Mouse (Mus musculus): Measurements from ENCODE around the gene Aplp2. TPM values are rescaled to one million over a fixed set of nuclear protein-coding genes. Genes with fewer than 3 reads are reported as not detected.

Aplp2 gene
- polyA plus RNA-seq, 1 experiment: 147 TPM

DNA sequence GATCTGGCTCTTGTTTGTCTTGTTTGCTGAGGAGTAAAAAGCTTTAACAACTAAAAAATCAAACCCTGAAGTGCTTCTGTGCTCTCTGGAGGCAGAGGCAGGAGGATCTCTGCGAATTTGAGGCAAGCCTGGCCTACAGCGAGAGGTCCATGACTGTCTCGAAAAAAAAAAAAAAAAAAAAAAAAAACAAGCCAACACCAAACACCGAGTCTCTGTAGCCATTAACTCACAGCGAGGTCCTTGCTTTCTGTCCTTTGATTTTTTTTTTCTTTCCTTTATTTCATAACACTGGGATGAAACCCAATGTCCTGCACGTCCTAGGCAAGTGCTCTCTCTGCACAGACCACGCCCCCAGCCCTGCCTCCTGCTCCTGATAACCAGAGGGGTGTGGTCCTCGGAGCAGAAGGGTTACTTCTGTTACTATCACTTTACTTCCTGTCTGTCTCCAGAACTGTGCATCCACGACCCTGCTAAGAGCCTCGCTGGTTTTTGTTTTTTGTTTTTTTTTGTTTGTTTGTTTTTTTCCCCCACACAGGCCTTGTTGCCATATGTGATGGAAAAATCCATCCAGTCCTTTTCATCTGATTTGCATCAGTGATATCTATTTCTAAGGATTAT, 40.7 kb upstream of the Aplp2 start:
- WGBS: 31% methylated on average over 10 of the region's 10 CpGs
- no peak overlapping the region for H3K27ac ChIP-seq (ENCODE audit: insufficient read depth, low read depth, low read length)
- H3K36me3 ChIP-seq (ENCODE audit: control insufficient read depth, insufficient read depth, low read length): no peaks in the 10 kb centered on the region
- H3K4me1 ChIP-seq (ENCODE audit: control insufficient read depth, insufficient read depth, insufficient read length, low read length): peaks cover 19% of the 10 kb centered on the region; the same call in 1 of the 2 replicates
- no peak overlapping the region for H3K4me3 ChIP-seq (ENCODE audit: low read depth, low read length)
- H3K27me3 ChIP-seq (ENCODE audit: control insufficient read depth, insufficient read depth, low read length): no peaks in the 10 kb centered on the region
- no peak for TF ChIP-seq POLR2A (IDR thresholded peaks at IDR 0.05; ENCODE audit: low read depth, low read length)
- no peak for TF ChIP-seq CTCF (IDR thresholded peaks at IDR 0.05; ENCODE audit: extremely low read depth, insufficient read length, insufficient replicate concordance, low read depth, low read length)

DNA sequence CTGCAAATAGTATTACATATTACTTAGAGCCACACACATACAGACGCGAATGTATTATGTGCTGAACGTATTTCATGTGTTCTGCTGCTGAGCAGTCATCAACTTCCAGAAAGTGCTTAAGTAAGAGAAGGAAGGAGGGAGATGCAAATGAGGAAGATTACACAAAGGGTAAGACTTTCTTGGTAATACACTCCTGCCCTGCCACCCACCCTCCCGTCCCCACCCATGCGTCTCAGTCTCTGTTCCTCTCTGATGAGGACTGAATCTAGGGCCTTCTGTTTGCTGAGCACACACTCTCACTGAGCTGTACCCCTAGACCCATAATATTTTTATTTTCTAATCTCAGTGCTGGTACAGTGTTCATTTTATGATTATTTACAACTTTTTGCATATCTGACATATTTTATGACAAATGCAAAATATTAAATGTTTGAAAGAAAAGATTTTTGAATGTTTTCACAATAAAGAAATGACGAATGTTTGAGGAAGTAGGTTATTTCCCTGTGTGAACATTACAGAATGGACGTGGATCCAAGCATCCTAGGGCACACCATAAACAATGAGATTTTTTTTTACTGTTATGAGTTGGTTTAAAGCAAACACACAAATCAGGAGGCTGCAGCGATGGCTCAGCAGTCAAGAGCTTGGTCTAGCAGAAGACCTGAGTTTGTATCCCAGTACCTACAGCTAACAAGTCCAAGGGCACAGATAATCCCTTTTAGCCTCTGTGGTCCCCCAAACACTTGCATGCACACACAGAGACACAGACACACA, 36.0 kb upstream of the Aplp2 start:
- Histone ChIP-seq H3K27ac (ENCODE audit: insufficient read depth, low read depth, low read length) (no peak overlapping the region), H3K4me1 (ENCODE audit: control insufficient read depth, insufficient read depth, insufficient read length, low read length) (peaks cover 3% of the 10 kb centered on the region; the same call in 1 of the 2 replicates), H3K4me3 (ENCODE audit: low read depth, low read length) (no peak overlapping the region), H3K27me3 (ENCODE audit: control insufficient read depth, insufficient read depth, low read length) (no peaks in the 10 kb centered on the region), H3K36me3 (ENCODE audit: control insufficient read depth, insufficient read depth, low read length) (no peaks in the 10 kb centered on the region)
- TF ChIP-seq POLR2A (IDR thresholded peaks at IDR 0.05; ENCODE audit: low read depth, low read length) (no peak), CTCF (IDR thresholded peaks at IDR 0.05; ENCODE audit: extremely low read depth, insufficient read length, insufficient replicate concordance, low read depth, low read length) (no peak)
- WGBS: 72% methylated on average over 8 of the region's 8 CpGs

DNA sequence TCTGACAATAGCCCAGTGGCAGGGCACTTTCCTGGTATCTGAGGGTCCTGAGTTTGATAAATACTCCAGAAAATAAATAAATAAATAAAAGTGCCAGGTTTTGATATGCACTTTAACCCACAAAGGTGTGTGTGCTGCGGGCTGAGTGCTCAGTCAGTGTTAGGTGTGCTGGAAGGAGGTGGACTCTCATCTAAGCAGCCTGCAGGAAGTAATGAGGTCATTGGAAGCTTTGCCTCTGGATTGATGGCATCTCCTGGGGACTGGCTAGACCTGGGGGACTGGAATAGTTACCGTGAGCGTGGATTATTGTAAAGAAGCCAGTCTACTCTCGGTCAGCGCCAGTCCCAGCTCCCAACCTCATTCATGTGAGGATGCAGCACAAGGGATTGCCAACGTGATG, 34.8 kb upstream of the Aplp2 start:
- Histone ChIP-seq H3K27ac (ENCODE audit: insufficient read depth, low read depth, low read length) (no peak overlapping the region), H3K36me3 (ENCODE audit: control insufficient read depth, insufficient read depth, low read length) (no peaks in the 10 kb centered on the region), H3K4me1 (ENCODE audit: control insufficient read depth, insufficient read depth, insufficient read length, low read length) (no peaks in the 10 kb centered on the region), H3K27me3 (ENCODE audit: control insufficient read depth, insufficient read depth, low read length) (no peaks in the 10 kb centered on the region), H3K4me3 (ENCODE audit: low read depth, low read length) (no peak overlapping the region)
- TF ChIP-seq CTCF (IDR thresholded peaks at IDR 0.05; ENCODE audit: extremely low read depth, insufficient read length, insufficient replicate concordance, low read depth, low read length) (no peak), POLR2A (IDR thresholded peaks at IDR 0.05; ENCODE audit: low read depth, low read length) (no peak)
- WGBS: 53% methylated on average over 6 of the region's 6 CpGs

DNA sequence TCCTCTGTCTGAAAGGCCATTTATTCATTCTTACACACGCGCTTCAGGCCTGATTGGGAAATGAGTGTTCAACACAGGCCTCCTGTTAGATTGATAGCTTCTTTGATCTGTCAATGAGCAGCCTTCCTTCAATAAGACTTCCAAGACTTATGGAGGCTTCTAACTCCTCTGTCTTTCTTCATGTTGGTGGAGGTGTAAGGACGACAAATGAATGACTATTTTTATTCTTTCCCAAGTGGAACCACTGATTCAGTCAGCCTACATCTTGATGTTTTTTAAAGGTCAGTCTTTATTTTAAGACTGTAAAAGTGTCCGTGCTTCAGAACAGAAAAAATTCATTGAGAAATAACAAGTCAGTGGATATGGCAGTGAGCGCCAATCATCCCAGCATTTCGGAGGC, 33.4 kb upstream of the Aplp2 start:
- no peak for TF ChIP-seq POLR2A (IDR thresholded peaks at IDR 0.05; ENCODE audit: low read depth, low read length)
- no peak for TF ChIP-seq CTCF (IDR thresholded peaks at IDR 0.05; ENCODE audit: extremely low read depth, insufficient read length, insufficient replicate concordance, low read depth, low read length)
- no peak overlapping the region for H3K27ac ChIP-seq (ENCODE audit: insufficient read depth, low read depth, low read length)
- H3K4me3 ChIP-seq (ENCODE audit: low read depth, low read length): no peak overlapping the region
- H3K27me3 ChIP-seq (ENCODE audit: control insufficient read depth, insufficient read depth, low read length): no peaks in the 10 kb centered on the region
- no peaks in the 10 kb centered on the region for H3K36me3 ChIP-seq (ENCODE audit: control insufficient read depth, insufficient read depth, low read length)
- no peaks in the 10 kb centered on the region for H3K4me1 ChIP-seq (ENCODE audit: control insufficient read depth, insufficient read depth, insufficient read length, low read length)
- 96% methylated on average over 6 of the region's 6 CpGs for WGBS

- no peaks in the 10 kb centered on the region for H3K4me1 ChIP-seq (ENCODE audit: control insufficient read depth, insufficient read depth, insufficient read length, low read length)
- WGBS: 79% methylated on average over 5 of the region's 5 CpGs
- H3K27ac ChIP-seq (ENCODE audit: insufficient read depth, low read depth, low read length): no peak overlapping the region
- no peak overlapping the region for H3K4me3 ChIP-seq (ENCODE audit: low read depth, low read length)
- H3K27me3 ChIP-seq (ENCODE audit: control insufficient read depth, insufficient read depth, low read length): no peaks in the 10 kb centered on the region
- H3K36me3 ChIP-seq (ENCODE audit: control insufficient read depth, insufficient read depth, low read length): no peaks in the 10 kb centered on the region
- TF ChIP-seq POLR2A (IDR thresholded peaks at IDR 0.05; ENCODE audit: low read depth, low read length): no peak
- no peak for TF ChIP-seq CTCF (IDR thresholded peaks at IDR 0.05; ENCODE audit: extremely low read depth, insufficient read length, insufficient replicate concordance, low read depth, low read length)
Observed at GRCm38 (mm10) chr9:31243939-31244333, 32.3 kb upstream of the Aplp2 start.

- 46% methylated on average over 18 of the region's 18 CpGs for WGBS
- Histone ChIP-seq H3K4me1 (ENCODE audit: control insufficient read depth, insufficient read depth, insufficient read length, low read length) (no peaks in the 10 kb centered on the region), H3K27me3 (ENCODE audit: control insufficient read depth, insufficient read depth, low read length) (no peaks in the 10 kb centered on the region), H3K36me3 (ENCODE audit: control insufficient read depth, insufficient read depth, low read length) (no peaks in the 10 kb centered on the region), H3K27ac (ENCODE audit: insufficient read depth, low read depth, low read length) (no peak overlapping the region), H3K4me3 (ENCODE audit: low read depth, low read length) (no peak overlapping the region)
- no peak for TF ChIP-seq POLR2A (IDR thresholded peaks at IDR 0.05; ENCODE audit: low read depth, low read length)
- TF ChIP-seq CTCF (IDR thresholded peaks at IDR 0.05; ENCODE audit: extremely low read depth, insufficient read length, insufficient replicate concordance, low read depth, low read length): no peak
Observed at GRCm38 (mm10) chr9:31243306-31243938, 31.8 kb upstream of the Aplp2 start.

DNA sequence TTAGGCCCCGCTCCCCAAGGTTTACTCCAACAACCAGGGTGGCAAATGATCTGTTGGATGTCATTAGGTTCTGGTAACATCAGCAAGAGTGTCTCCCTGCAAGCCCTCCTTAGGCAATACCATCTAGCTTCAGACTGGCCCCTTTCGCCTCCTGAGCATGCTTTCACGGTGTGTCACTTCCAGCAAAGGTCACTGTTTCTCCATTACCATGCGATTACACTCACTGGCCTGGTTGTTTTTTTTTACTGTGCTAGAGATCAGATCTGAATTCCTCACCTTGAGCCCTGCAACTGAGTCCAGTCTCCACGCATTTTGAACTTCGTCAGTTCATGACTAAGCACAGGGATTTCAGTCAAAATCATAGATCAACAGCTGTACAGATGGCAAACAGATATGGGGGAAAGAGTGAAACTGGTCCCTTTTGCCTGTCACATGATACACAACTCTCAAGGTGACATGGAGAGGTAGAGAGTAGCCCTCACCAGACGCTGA, 29.6 kb upstream of the Aplp2 start:
- Histone ChIP-seq H3K4me1 (ENCODE audit: control insufficient read depth, insufficient read depth, insufficient read length, low read length) (no peaks in the 10 kb centered on the region), H3K36me3 (ENCODE audit: control insufficient read depth, insufficient read depth, low read length) (no peaks in the 10 kb centered on the region), H3K27me3 (ENCODE audit: control insufficient read depth, insufficient read depth, low read length) (no peaks in the 10 kb centered on the region), H3K4me3 (ENCODE audit: low read depth, low read length) (no peak overlapping the region), H3K27ac (ENCODE audit: insufficient read depth, low read depth, low read length) (no peak overlapping the region)
- no peak for TF ChIP-seq POLR2A (IDR thresholded peaks at IDR 0.05; ENCODE audit: low read depth, low read length)
- TF ChIP-seq CTCF (IDR thresholded peaks at IDR 0.05; ENCODE audit: extremely low read depth, insufficient read length, insufficient replicate concordance, low read depth, low read length): no peak
- WGBS: 90% methylated on average over 7 of the region's 7 CpGs

All from small intestine, adult 2 months (tissue).